ENCODE assay signal across 8 mouse cellular contexts in the genomic region with DNA sequence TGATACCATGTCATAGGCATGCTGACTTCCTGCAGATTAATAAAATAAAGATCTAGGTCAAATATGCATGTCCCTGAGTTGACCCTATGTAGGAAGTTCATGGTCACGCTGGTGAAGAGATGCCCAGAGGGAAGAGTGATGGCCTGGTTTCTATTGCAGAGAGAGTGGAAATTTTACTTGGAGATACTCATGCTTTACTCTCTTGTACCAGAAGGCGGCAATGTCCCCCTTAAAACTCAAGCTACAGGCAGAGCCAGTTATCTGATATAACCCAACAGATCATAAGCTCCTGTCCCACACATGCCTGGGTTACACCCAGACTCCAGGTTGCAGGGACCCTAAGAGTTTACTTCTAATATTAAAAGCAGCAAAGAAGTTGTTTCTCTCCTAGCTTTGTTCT.
DNase-seq lines count a peak whose midpoint lies in the region; ATAC-seq lines count a peak whose summit lies in the region.

No protein-coding gene starts in this region.

- no peak overlapping the region for H3K9ac ChIP-seq in midbrain, embryonic 12.5 days (replicated peaks)

- H3K4me3 ChIP-seq in midbrain, embryonic 12.5 days: no peak overlapping the region
- H3K4me3 ChIP-seq in midbrain, embryonic 10.5 days: no peak overlapping the region

- no peak overlapping the region for H3K4me2 ChIP-seq in midbrain, embryonic 12.5 days (replicated peaks)

- H3K4me1 ChIP-seq in midbrain, embryonic 12.5 days: no peaks in the 10 kb centered on the region
- H3K4me1 ChIP-seq in midbrain, embryonic 10.5 days: no peaks in the 10 kb centered on the region

- DNase-seq in adrenal gland, postnatal 10 days: peak; percentile 35
- no peak for DNase-seq in adrenal gland, postnatal 4 days (ENCODE audit: low spot score in 2 of 2)
- DNase-seq in midbrain, embryonic 10.5 days (ENCODE audit: low spot score): no peak
- DNase-seq in layer of hippocampus, postnatal 10 days (ENCODE audit: low spot score in 2 of 2): peak; percentile 17 to 33
- no peak for DNase-seq in natural killer cell, adult 2 months (ENCODE audit: low spot score in 2 of 2)

- no peak overlapping the region for H3K27ac ChIP-seq in midbrain, embryonic 12.5 days (replicated peaks)
- H3K27ac ChIP-seq in midbrain, embryonic 10.5 days (replicated peaks): no peak overlapping the region

- WGBS in midbrain, embryonic 12.5 days: 61% methylated on average over 2 of the region's 2 CpGs
- 72% methylated on average over 2 of the region's 2 CpGs for WGBS in midbrain, embryonic 10.5 days

- no peaks in the 10 kb centered on the region for H3K27me3 ChIP-seq in midbrain, embryonic 12.5 days
- H3K27me3 ChIP-seq in midbrain, embryonic 10.5 days (ENCODE audit: low read depth, poor library complexity, severe bottlenecking): no peaks in the 10 kb centered on the region

- no peaks in the 10 kb centered on the region for H3K36me3 ChIP-seq in midbrain, embryonic 12.5 days
- H3K36me3 ChIP-seq in midbrain, embryonic 10.5 days: no peaks in the 10 kb centered on the region

- 0 out of 2 replicates have a peak, but pooled peaks have one; percentile 48 for ATAC-seq in midbrain, embryonic 12.5 days (ENCODE audit: low FRiP score, low read depth)
- ATAC-seq in frontal cortex, adult (ENCODE audit: low TSS enrichment): peak; percentile 82
- ATAC-seq in CD4-positive, CD25-positive, alpha-beta regulatory T cell, adult 4 months: no peak

- no peaks in the 10 kb centered on the region for H3K9me3 ChIP-seq in midbrain, embryonic 12.5 days
- H3K9me3 ChIP-seq in midbrain, embryonic 10.5 days (replicated peaks): no peaks in the 10 kb centered on the region

Comparison
In these comparisons a context has a peak if more than half of its experiments do, and no peak if none do; other contexts are left out.
1. DNase-seq: peak in adrenal gland, postnatal 10 days (single experiment) and layer of hippocampus, postnatal 10 days (2 of 2); none in adrenal gland, postnatal 4 days (0 of 2), midbrain, embryonic 10.5 days (single experiment) and natural killer cell, adult 2 months (0 of 2).